Mouse (Mus musculus) erythroid progenitor cell, adult 5-6 weeks (primary cell): ENCODE results near the gene Cdc42bpa. TPM values are rescaled to one million over a fixed set of nuclear protein-coding genes. Genes with fewer than 3 reads are reported as not detected.
A peak's percentile ranks its signal among the peaks of the same experiment; 100 is the strongest.

Experiments used
- ATAC-seq: replicated peaks from 2 replicates; pipeline ENCODE4 v1.8.0; 2016; ENCODE audit warnings: moderate number of reproducible peaks, mild to moderate bottlenecking, moderate TSS enrichment, inconsistent platforms; ENCODE audit not compliant: poor library complexity, low FRiP score, severe bottlenecking
- total RNA-seq, 2 experiments: library from RNA; stranded (forward) in 1 of 2; stranded (reverse) in 1 of 2; fragments of 150-400 nt in 1 of 2; fragments of 186-747, 209-891 nt in 1 of 2; gene quantifications; 2 replicates each; pipeline versions ENCODE4 v1.2.3 to v1.2.4; 2015 to 2017; ENCODE audit warnings: low replicate concordance in 2 of 2

The Cdc42bpa gene
- total RNA-seq (2015; ENCODE audit: low replicate concordance), result 73.4 and 79.6 TPM in 2 replicates
- 84.3 and 113 TPM in 2 replicates for total RNA-seq (2017; ENCODE audit: low replicate concordance)

GRCm38 (mm10) chr1:179959721-179960542, at the start of gene Cdc42bpa:
TSS of gene Cdc42bpa (plus strand) at chr1:179960472.
- peak; percentile 72 for ATAC-seq

DNA sequence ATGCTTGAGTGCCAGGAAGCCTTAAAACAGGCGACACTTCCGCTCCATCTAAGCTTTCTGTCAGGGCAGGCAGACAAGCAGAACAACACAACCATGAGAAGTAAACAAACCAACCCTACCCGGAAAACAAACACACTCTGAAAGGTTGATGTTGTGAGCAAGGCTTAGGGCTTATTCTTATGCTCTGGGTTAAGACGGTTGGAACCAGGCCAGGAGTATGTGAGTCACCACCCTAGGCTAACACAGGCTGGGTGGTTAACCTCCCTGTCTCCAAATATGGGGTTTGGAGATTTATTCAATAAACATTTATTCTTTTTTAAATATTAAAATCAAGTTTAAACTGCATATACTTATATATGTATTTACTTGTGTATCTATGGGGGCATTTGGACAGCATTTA, 46.8 kb upstream of the Cdc42bpa start:
- no peak for ATAC-seq

DNA sequence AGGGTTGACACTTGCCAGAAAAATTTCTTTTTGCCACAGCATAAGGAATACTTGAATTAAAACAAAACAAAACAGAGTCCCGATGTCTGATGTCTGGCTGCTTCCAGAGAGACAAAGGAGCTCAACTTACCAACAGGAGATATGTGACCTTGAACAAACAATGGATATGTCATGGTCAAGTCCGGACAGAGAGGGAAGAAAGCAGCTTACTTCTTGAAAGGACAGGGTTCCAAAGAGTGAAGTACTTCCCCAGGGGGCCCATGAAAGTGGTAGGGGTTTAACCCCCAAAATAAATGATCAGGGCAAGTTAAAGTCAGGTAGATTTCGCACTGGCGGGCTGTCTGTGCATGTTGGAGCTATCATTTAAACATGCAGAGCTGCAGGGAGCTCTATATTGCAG, 43.2 kb upstream of the Cdc42bpa start:
- ATAC-seq, result no peak

DNA sequence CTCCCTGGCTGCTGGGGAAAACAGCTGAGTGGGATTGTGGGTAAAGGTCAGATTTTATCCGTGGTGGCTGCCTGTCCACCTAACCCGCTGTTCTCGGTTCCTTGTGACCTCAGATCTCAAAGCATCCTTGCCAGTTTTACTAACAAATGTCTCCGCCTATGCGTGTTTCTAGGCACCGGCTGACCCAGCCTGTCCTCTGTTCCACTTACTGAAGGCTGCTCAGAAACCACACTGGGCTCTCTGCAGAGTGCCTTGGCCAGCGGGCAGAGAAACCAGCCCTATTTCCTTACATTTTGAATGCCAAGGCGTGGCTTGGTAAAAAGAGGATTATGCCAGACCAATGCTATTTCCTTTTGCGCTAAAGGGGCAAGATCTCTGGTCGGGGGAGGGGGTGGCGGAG, 42.8 kb upstream of the Cdc42bpa start:
- no peak for ATAC-seq

- no peak for ATAC-seq
Observed at GRCm38 (mm10) chr1:179919656-179920436, 40.4 kb upstream of the Cdc42bpa start.

- ATAC-seq, result no peak
Observed at GRCm38 (mm10) chr1:179923661-179924405, 36.4 kb upstream of the Cdc42bpa start.

- no peak for ATAC-seq
Observed at GRCm38 (mm10) chr1:179926240-179926639, 34.0 kb upstream of the Cdc42bpa start.

GRCm38 (mm10) chr1:179927102-179927501, 33.2 kb upstream of the Cdc42bpa start:
- no peak for ATAC-seq

- no peak for ATAC-seq
Observed at GRCm38 (mm10) chr1:179928822-179929221, 31.4 kb upstream of the Cdc42bpa start.

DNA sequence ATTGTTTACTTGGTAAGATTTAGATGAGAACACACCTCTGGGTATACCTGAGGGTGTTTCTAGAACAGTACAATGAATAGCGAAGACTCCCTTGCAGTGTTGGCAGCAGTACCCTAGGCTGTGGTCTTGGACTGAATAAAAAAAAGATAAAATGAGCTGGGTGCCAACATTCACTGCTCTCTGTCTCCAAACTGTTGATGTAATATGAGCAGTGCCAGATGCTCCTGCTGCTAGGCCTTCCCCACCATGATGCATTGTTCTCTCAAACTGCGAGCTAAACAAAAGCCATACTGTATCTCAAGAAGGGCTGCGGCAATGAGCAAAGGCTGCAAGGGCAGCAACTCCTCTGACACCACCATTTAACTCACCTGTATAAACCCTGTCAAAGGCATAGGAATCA, 29.0 kb upstream of the Cdc42bpa start:
- no peak for ATAC-seq

DNA sequence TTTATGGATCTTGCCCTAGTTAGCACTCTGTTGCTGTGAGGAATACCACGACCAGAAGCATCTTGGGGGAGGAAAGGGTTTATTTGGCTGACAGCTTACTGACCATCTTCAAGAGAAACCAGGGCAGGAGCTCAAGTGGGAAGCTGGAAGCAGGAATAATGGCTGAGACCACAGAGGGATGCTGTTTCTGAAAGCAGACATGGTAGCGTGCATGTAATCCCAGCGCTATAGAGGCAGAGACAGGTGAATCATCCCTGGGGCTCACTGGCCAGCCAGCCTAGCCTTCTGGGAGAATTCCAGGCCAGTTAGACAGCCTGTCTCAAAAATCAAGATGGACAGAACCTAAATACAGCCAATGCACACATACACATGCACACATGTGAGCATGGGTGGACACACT, 26.2 kb upstream of the Cdc42bpa start:
- ATAC-seq, result no peak

- no peak for ATAC-seq
Observed at GRCm38 (mm10) chr1:179940071-179940786, 20.0 kb upstream of the Cdc42bpa start.

GRCm38 (mm10) chr1:179940787-179941352, 19.4 kb upstream of the Cdc42bpa start:
- ATAC-seq, result no peak

GRCm38 (mm10) chr1:179945017-179945416, 15.3 kb upstream of the Cdc42bpa start:
- no peak for ATAC-seq

DNA sequence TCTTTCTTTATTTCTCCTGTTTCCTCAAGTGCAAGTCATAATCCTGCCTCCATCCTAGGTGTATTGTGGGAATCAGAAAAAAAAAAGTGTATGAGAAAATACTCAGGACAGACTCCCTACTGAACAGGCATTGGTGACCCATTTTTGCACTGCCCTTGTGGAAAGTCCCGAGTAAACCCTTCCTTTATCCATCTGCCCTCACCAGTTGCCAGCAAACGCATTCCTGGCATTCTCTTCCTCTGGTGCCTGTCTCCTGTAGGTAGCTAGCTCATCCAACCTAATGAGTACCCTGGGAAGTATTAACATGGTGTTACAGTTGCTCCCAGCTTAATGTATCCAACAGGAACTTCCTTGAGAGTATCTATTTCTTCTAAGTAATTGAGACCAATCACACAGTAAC, 13.7 kb upstream of the Cdc42bpa start:
- no peak for ATAC-seq

DNA sequence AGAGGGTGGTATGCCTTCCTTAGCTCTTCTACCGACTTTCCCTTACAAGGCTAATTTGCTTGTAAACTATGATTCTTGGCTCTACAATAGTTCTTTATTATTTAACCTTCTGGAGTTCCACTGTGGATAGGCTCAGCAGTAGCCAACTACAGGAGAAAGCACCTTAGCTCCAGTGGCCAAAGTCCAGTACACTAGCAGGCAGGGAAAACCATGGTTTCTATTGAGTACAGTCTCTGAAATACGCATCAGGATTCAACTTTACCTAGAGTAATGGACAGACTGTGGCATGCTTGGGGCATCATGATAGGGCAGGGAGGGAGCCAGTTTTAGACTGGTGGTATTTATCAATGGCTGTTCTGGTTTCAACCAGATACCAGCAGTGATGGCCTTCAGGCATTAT, 12.6 kb upstream of the Cdc42bpa start:
- ATAC-seq, result no peak

DNA sequence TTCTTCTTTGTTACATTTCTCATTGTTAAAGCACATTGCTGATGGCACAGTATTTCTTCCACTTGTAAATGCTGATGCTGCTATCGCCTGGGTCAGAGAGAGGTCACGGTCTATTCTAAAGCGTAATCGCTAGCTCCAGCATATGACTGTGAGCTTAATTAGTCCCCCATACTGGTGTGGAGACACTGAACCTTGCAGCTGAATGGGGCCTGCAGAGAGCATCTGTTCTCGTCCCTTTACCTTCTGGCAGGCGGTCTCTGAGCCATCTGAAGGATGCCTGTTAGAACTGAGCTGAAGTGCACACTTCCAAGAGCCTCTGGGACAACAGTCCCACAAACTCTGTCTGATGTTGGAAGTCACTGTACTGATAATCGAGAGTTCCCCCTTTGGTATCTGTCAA, 8.7 kb upstream of the Cdc42bpa start:
- no peak for ATAC-seq

DNA sequence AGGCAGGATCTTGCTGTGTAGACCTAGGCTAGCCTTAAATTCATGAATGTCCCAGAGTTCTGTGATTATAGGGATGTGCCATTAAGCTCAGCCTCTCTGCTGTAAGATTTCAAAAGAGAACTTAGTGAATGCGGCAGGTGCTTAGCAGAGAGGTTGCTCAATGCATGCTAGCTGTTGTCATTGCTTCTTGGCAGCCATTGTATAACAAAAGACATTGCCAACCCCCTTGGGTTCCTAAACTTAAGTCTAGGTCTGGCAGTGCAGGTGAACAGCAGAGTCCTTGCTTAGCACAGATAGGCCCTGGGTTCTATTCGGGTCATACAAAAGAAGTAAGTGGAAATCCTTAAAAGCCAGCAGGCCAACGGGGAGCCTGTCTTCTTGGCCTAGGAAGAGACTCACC, 7.0 kb upstream of the Cdc42bpa start:
- no peak for ATAC-seq

GRCm38 (mm10) chr1:179957431-179957830, 2.8 kb upstream of the Cdc42bpa start:
- no peak for ATAC-seq
